Comparison of ENCODE assay signal across 17 mouse cellular contexts in genomic region chr4:100335168-100335567, GRCm38 (mm10).
DNase-seq lines count a peak whose midpoint lies in the region; ATAC-seq and TF ChIP-seq lines count a peak whose summit lies in the region.
"Had no signal": no experiment of that assay in that cellular context is flagged by ENCODE, and none has a peak within 500 bp of the region (broad histone marks: within the 10 kb centered on the region; RNA-seq: fewer than 3 reads in every experiment).

No protein-coding gene starts in this region.

- peaks cover 17% of the 10 kb centered on the region; the same call in 1 of the 2 replicates for H3K4me1 ChIP-seq in embryonic facial prominence, embryonic 12.5 days
- H3K4me1 ChIP-seq in embryonic facial prominence, embryonic 10.5 days: peaks cover 9% of the 10 kb centered on the region
- H3K4me1 ChIP-seq in kidney, adult 2 months (ENCODE audit: control insufficient read depth, insufficient read depth, low read length): no peaks in the 10 kb centered on the region
- peaks cover 2% of the 10 kb centered on the region; the same call in 1 of the 2 replicates for H3K4me1 ChIP-seq in midbrain, embryonic 11.5 days (ENCODE audit: control insufficient read depth, insufficient read depth, low read length)
- H3K4me1 ChIP-seq in midbrain, embryonic 16.5 days (ENCODE audit: control insufficient read depth, insufficient read depth, low read length): no peaks in the 10 kb centered on the region
- H3K4me1 ChIP-seq in hindbrain, embryonic 10.5 days (replicated peaks): peaks cover 5% of the 10 kb centered on the region; the same call in 1 of the 2 replicates
- H3K4me1 ChIP-seq: forebrain, embryonic 15.5 days had no signal

- no peaks in the 10 kb centered on the region for H3K27me3 ChIP-seq in embryonic facial prominence, embryonic 12.5 days
- peaks cover 11% of the 10 kb centered on the region; the same call in 1 of the 2 replicates for H3K27me3 ChIP-seq in embryonic facial prominence, embryonic 10.5 days (replicated peaks; ENCODE audit: low read depth, poor library complexity, severe bottlenecking)
- H3K27me3 ChIP-seq in kidney, adult 2 months (replicated peaks; ENCODE audit: control insufficient read depth, insufficient read depth, low read length): no peaks in the 10 kb centered on the region
- peaks cover 39% of the 10 kb centered on the region for H3K27me3 ChIP-seq in midbrain, embryonic 11.5 days (ENCODE audit: control insufficient read depth, insufficient read depth, low read length)
- H3K27me3 ChIP-seq in midbrain, embryonic 16.5 days (ENCODE audit: control insufficient read depth, insufficient read depth, low read depth, low read length): no peaks in the 10 kb centered on the region; the same call in 1 of the 2 replicates
- H3K27me3 ChIP-seq in hindbrain, embryonic 10.5 days (ENCODE audit: insufficient read depth, poor library complexity, severe bottlenecking): no peaks in the 10 kb centered on the region
- H3K27me3 ChIP-seq: forebrain, embryonic 15.5 days; hindbrain, embryonic 15.5 days had no signal

- no peak for DNase-seq in embryonic facial prominence, embryonic 10.5 days (ENCODE audit: low spot score)
- DNase-seq in kidney, adult 2 months: peak; percentile 17
- no peak for DNase-seq in kidney, postnatal 10 days
- DNase-seq in midbrain, embryonic 11.5 days (ENCODE audit: low spot score, missing footprints): peak; percentile 88
- DNase-seq in layer of hippocampus, postnatal 14 days (ENCODE audit: low spot score in 2 of 2): no peak
- DNase-seq in hindbrain, embryonic 10.5 days (ENCODE audit: low spot score): no peak
- DNase-seq: adrenal gland, postnatal 10 days; B cell, adult 2 months; cerebellum, adult 11-12 months; cerebellum, adult 9-10 months; cerebellum, postnatal 25 days had no signal

- TF ChIP-seq CTCF in kidney, adult 2 months (conservative IDR thresholded peaks at IDR 0.05; ENCODE audit: insufficient read depth, insufficient read length, low read depth, low read length): no peak

- H3K36me3 ChIP-seq in embryonic facial prominence, embryonic 12.5 days: no peaks in the 10 kb centered on the region; the same call in 1 of the 2 replicates
- peaks cover 11% of the 10 kb centered on the region for H3K36me3 ChIP-seq in embryonic facial prominence, embryonic 10.5 days (replicated peaks)
- H3K36me3 ChIP-seq in kidney, adult 2 months (ENCODE audit: control insufficient read depth, insufficient read depth, low read length): no peaks in the 10 kb centered on the region
- H3K36me3 ChIP-seq in midbrain, embryonic 11.5 days (ENCODE audit: control insufficient read depth, insufficient read depth, low read length): no peaks in the 10 kb centered on the region
- H3K36me3 ChIP-seq in midbrain, embryonic 16.5 days (ENCODE audit: control insufficient read depth, insufficient read depth, low read length): no peaks in the 10 kb centered on the region
- H3K36me3 ChIP-seq in hindbrain, embryonic 10.5 days: no peaks in the 10 kb centered on the region
- H3K36me3 ChIP-seq: forebrain, embryonic 15.5 days; G1E; hindbrain, embryonic 15.5 days had no signal

- no peak overlapping the region for H3K9ac ChIP-seq in embryonic facial prominence, embryonic 12.5 days
- no peak overlapping the region for H3K9ac ChIP-seq in midbrain, embryonic 11.5 days (ENCODE audit: low read length)
- H3K9ac ChIP-seq in midbrain, embryonic 16.5 days (ENCODE audit: low read depth, low read length): no peak overlapping the region
- H3K9ac ChIP-seq: forebrain, embryonic 15.5 days; hindbrain, embryonic 15.5 days had no signal

- no peak overlapping the region for H3K4me2 ChIP-seq in embryonic facial prominence, embryonic 12.5 days (replicated peaks)
- H3K4me2 ChIP-seq in midbrain, embryonic 11.5 days: no peak overlapping the region
- no peak overlapping the region for H3K4me2 ChIP-seq in midbrain, embryonic 16.5 days (ENCODE audit: low read length)
- H3K4me2 ChIP-seq: forebrain, embryonic 15.5 days; hindbrain, embryonic 15.5 days had no signal

- TF ChIP-seq POLR2A in kidney, adult 2 months (IDR thresholded peaks at IDR 0.05; ENCODE audit: low read depth, low read length): no peak

- 67% methylated on average over 2 of the region's 2 CpGs for WGBS in embryonic facial prominence, embryonic 12.5 days
- WGBS in embryonic facial prominence, embryonic 10.5 days: 77% methylated on average over 2 of the region's 2 CpGs
- 76% methylated on average over 2 of the region's 2 CpGs for WGBS in kidney, adult 2 months
- 31% methylated on average over 2 of the region's 2 CpGs for WGBS in midbrain, embryonic 11.5 days
- WGBS in midbrain, embryonic 16.5 days: 28% methylated on average over 2 of the region's 2 CpGs
- WGBS in hindbrain, embryonic 10.5 days: 83% methylated on average over 2 of the region's 2 CpGs

- H3K27ac ChIP-seq in embryonic facial prominence, embryonic 12.5 days: 0 out of 2 replicates have a peak overlapping the region, but pooled peaks have one; percentile 41
- no peak overlapping the region for H3K27ac ChIP-seq in embryonic facial prominence, embryonic 10.5 days (replicated peaks)
- no peak overlapping the region for H3K27ac ChIP-seq in kidney, adult 2 months (ENCODE audit: insufficient read depth, low read depth, low read length)
- H3K27ac ChIP-seq in midbrain, embryonic 11.5 days (ENCODE audit: low read depth, low read length): no peak overlapping the region
- no peak overlapping the region for H3K27ac ChIP-seq in midbrain, embryonic 16.5 days (ENCODE audit: low read length)
- no peak overlapping the region for H3K27ac ChIP-seq in hindbrain, embryonic 10.5 days
- H3K27ac ChIP-seq: forebrain, embryonic 15.5 days; hindbrain, embryonic 15.5 days had no signal

- H3K9me3 ChIP-seq in embryonic facial prominence, embryonic 12.5 days: no peaks in the 10 kb centered on the region
- H3K9me3 ChIP-seq in embryonic facial prominence, embryonic 10.5 days: no peaks in the 10 kb centered on the region
- H3K9me3 ChIP-seq in midbrain, embryonic 11.5 days (ENCODE audit: control insufficient read depth, low read length): no peaks in the 10 kb centered on the region
- no peaks in the 10 kb centered on the region for H3K9me3 ChIP-seq in midbrain, embryonic 16.5 days (replicated peaks; ENCODE audit: control insufficient read depth, low read length, poor library complexity, severe bottlenecking)
- H3K9me3 ChIP-seq in hindbrain, embryonic 10.5 days: no peaks in the 10 kb centered on the region
- H3K9me3 ChIP-seq: forebrain, embryonic 15.5 days; hindbrain, embryonic 15.5 days had no signal

- no peak overlapping the region for H3K4me3 ChIP-seq in embryonic facial prominence, embryonic 12.5 days
- H3K4me3 ChIP-seq in embryonic facial prominence, embryonic 10.5 days: no peak overlapping the region
- H3K4me3 ChIP-seq in kidney, adult 2 months (ENCODE audit: insufficient read depth, low read depth, low read length): no peak overlapping the region
- no peak overlapping the region for H3K4me3 ChIP-seq in midbrain, embryonic 11.5 days (ENCODE audit: low read depth, low read length)
- H3K4me3 ChIP-seq in midbrain, embryonic 16.5 days (ENCODE audit: low read depth, low read length): no peak overlapping the region
- H3K4me3 ChIP-seq in hindbrain, embryonic 10.5 days: no peak overlapping the region
- H3K4me3 ChIP-seq: forebrain, embryonic 15.5 days; hindbrain, embryonic 15.5 days had no signal

- no peak for ATAC-seq in embryonic facial prominence, embryonic 12.5 days (ENCODE audit: insufficient number of reproducible peaks, insufficient read depth, low FRiP score, low TSS enrichment)
- no peak for ATAC-seq in midbrain, embryonic 11.5 days (ENCODE audit: low FRiP score)
- ATAC-seq in midbrain, embryonic 16.5 days: no peak
- ATAC-seq: CD4-positive, CD25-positive, alpha-beta regulatory T cell, adult 4 months; forebrain, embryonic 15.5 days had no signal

Comparison
In these comparisons a context has a peak if more than half of its experiments do, and no peak if none do; other contexts are left out.
1. DNase-seq: peak in kidney, adult 2 months (single experiment) and midbrain, embryonic 11.5 days (single experiment); none in embryonic facial prominence, embryonic 10.5 days (single experiment), kidney, postnatal 10 days (single experiment), layer of hippocampus, postnatal 14 days (0 of 2) and hindbrain, embryonic 10.5 days (single experiment).